Mouse (Mus musculus) MN1 (cell line): ENCODE results near the gene Wfs1.
A peak's percentile ranks its signal among the peaks of the same experiment; 100 is the strongest.

ENCODE experiments used
- DNase-seq: peaks from one replicate; pipeline ENCODE4 v3.0.0-alpha.2; 2016; ENCODE audit warnings: low spot score

Wfs1 gene

DNA sequence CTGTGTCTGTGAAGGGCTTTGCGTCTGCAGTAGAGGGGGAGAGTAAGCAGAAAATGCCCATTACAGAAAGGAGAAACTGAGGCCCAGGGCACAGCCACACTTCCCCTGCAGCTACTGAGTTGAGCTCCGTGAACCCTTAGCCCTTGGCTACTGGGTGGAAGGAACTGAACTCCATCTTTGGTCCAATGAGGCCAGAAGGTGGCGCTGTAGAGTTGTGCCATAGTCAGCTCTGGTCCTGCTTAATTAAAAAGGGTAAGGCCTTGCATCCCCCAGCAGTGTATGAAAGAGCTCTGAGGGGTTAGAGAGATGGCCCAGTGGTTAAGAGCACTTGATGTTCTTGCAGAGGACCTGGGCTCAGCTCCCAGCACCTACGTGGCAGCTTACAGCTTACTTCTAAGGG, 60.3 kb downstream of the Wfs1 start:
- no peak for DNase-seq

DNA sequence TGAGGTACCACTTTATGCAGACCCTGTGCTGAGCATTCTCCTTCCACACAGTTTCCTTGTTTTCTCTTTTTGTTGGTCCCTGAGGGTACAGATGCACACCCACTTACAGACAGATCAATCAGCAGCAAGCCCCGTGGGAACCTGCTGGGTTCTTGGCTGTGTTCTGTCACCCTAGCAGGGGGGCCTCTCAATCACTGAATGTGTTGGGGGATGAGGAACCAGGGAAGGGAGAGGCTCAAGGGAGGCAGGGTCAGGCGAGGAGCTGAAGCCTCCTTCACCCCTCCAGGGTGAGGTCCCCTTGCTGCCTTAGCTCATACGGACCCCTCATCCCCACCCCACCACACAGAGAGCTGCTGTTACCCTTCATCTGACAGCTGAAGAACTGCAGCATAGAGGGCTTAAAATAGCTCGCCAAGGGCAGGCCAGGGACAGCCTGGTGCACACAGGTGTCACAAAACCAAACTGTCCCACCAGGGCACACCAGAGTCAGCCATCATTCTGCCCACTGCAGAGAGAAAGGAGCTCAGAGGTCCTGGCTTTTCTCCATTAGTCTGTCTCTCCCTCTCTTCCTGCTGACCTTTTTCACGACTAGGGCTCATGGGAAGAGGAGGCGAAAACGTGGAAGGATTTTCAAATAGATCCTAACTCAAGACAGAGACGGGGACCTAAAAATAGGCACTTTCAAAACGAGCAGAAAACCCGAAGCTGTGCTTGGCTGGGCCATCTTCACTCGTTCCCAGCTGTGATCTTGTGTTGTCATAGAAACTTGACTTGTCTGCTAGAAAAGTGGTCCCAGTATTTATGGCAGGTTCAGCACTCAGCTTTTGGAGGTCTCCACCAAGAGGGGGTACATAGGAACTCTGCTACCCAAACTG, 64.9 kb downstream of the Wfs1 start:
- no peak for DNase-seq

DNA sequence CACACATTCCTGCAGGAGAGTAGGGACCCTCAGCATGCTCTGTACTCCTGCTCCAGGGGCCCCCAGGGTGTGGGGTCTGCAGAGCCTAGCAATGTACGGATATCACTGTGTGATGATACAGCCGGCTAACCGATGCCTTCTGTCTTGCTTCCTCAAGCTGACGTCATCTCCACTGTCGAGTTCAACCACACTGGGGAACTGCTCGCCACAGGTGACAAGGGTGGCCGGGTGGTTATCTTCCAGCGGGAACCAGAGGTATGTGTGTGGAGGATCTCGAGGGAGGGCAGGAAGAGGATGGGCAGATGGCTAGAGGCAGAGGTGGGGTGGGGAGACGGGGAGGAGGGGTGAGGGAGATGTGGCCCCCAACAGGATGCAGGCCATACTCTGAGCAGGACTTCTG, 66.2 kb downstream of the Wfs1 start:
- no peak for DNase-seq

DNA sequence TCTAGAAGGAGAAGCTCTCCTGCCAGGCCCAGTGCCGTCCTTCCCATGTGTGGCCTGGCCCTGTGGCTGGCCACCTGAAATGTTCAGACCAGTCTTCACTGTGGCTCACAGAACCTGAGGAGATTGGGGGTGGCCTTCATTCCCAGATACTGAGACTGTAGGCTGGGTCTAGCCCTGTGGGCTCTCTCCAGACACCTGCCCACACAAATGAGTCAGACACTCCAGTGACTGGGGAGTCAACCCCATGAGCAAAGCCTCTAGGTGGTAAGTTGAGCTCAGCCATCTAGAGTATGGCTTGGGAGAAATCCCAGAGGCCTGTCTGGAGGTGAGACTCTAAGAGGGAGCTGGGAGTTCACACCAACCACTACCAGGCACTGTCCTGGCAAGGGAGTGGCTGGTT, 67.1 kb downstream of the Wfs1 start:
- DNase-seq = no peak

DNA sequence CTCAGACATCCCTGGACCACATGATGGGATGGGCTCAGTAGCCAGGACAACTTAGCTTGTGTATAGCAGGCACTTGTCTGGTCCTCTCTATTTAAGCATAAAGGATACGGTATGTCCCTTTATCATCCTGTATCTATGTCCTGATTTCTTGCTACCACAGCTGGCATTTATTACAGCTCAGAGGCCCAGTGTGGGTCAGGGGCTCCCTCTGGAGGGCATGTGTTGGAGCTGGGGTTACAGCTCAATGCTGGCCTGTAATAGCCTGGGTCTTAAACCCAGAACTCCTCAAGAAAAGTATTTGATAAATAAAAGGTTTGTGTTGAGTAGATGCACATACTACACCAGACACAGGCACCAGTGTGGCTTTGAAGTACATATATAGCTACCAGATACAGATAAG, 68.9 kb downstream of the Wfs1 start:
- peak; percentile 71 for DNase-seq

DNA sequence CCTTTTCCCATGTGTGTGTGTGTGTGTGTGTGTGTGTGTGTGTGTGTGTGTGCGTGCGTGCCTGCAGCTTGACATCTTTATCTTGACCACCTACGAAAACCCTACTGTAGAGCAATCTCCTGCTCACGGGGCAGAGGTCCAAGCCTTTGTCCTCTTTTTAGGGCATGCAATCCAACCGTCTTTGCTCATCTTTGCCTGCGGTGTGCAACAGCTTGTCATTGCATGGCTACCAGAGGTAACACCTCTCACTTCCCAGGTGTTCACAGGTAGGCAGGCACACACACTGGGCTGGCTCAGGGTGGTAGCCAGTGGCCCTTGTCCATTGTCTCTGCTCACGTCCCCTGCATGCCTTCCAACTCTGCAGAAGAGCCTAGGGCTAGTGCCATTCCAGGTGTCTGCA, 71.0 kb downstream of the Wfs1 start:
- no peak for DNase-seq

DNA sequence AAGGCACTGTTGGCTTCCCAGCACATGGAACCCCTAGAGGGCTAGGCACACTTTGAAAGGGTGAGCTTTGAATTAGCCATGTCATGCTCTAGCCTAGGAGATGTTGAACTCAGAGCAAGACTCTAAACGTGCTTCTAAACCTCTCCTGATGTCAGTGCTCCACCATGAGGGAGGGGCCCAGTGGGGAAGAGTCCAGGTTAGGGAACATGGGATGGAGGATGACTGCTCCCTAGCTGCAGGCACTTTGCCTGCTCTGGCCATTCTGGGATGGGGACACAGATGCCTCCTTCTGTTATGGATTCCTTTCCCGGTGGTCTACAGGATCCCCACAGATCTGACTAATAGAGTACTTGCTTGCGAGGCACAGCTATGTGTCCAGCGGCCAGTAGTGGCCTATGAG, 71.8 kb downstream of the Wfs1 start:
- no peak for DNase-seq

DNA sequence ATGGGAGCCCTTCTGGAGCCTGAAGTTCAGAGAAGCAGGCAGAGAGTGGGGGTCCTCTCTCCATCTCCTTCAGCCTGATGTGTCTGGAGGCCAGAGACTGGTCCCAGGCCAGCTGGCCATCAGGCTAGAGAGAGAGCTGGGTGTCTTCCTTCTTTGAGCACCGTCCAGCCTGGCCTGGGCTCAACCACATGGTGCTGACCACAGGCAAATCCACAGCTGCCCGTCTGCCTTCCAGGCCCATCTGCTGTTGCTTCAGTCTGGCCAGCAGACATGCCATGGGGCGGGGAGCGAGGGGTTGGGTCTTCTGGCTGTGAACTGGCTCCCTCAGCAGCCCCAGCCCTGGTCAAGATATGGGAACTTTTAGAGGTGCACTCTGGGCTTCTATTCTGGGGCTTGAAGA, 72.4 kb downstream of the Wfs1 start:
- DNase-seq = peak; percentile 53
